In genomic region chr5:36795647-36796295, GRCm38 (mm10) we compare ENCODE assay signal across 8 mouse cellular contexts. TPM values are rescaled to one million over a fixed set of nuclear protein-coding genes. Genes with fewer than 3 reads are reported as not detected.
DNase-seq lines count a peak whose midpoint lies in the region; ATAC-seq lines count a peak whose summit lies in the region.
"Not testable (repeated sequence)": the region's sequence is repeated elsewhere in the genome, so short reads cannot be mapped to it uniquely, and the experiment has no call there.

No protein-coding gene starts in this region.

- not testable (repeated sequence) for H3K4me1 ChIP-seq in hindbrain, embryonic 11.5 days (replicated peaks; ENCODE audit: control insufficient read depth, insufficient read depth, low read length); lung, embryonic 16.5 days (replicated peaks; ENCODE audit: control insufficient read depth, insufficient read depth, low read length)

- H3K27me3 ChIP-seq in hindbrain, embryonic 11.5 days (ENCODE audit: control insufficient read depth, insufficient read depth, low read length); lung, embryonic 16.5 days (ENCODE audit: control insufficient read depth, insufficient read depth, low read depth, low read length): not testable (repeated sequence)

- H3K4me3 ChIP-seq in hindbrain, embryonic 11.5 days (ENCODE audit: low read depth, low read length): peak overlapping the region; percentile 73
- peak overlapping the region; percentile 75 for H3K4me3 ChIP-seq in lung, embryonic 16.5 days (ENCODE audit: low read length)

- peak; percentile 57 for ATAC-seq in hindbrain, embryonic 11.5 days (ENCODE audit: low FRiP score)
- peak; percentile 60 for ATAC-seq in lung, embryonic 16.5 days (ENCODE audit: low read depth)

- H3K36me3 ChIP-seq in hindbrain, embryonic 11.5 days (ENCODE audit: control insufficient read depth, insufficient read depth, low read length); lung, embryonic 16.5 days (ENCODE audit: control insufficient read depth, insufficient read depth, low read length): not testable (repeated sequence)

- peak; percentile 87 for DNase-seq in NIH3T3 (ENCODE audit: low read depth)
- peak; percentile 84 to 86 for DNase-seq in cerebellum, postnatal 10 days
- peak; percentile 64 to 65 for DNase-seq in frontal cortex, postnatal 10 days (ENCODE audit: low spot score in 2 of 2)
- DNase-seq in hindbrain, embryonic 11.5 days (ENCODE audit: low spot score): peak; percentile 67
- DNase-seq in layer of hippocampus, postnatal 10 days (ENCODE audit: low spot score in 2 of 2): peak; percentile 74 to 80
- peak; percentile 57 for DNase-seq in ovary, postnatal 10 days (ENCODE audit: low spot score)
- peak; percentile 47 for DNase-seq in thymus, postnatal 0 days (ENCODE audit: low spot score)

- not testable (repeated sequence) for H3K9me3 ChIP-seq in hindbrain, embryonic 11.5 days (ENCODE audit: control insufficient read depth, low read length); lung, embryonic 16.5 days (ENCODE audit: control insufficient read depth, low read length)

- peak overlapping the region; percentile 80 for H3K9ac ChIP-seq in hindbrain, embryonic 11.5 days (ENCODE audit: low read depth, low read length)
- peak overlapping the region; percentile 82 for H3K9ac ChIP-seq in lung, embryonic 16.5 days (ENCODE audit: low read length)

- WGBS in hindbrain, embryonic 11.5 days: 5% methylated on average over 35 of the region's 37 CpGs
- WGBS in lung, embryonic 16.5 days: 2% methylated on average over 34 of the region's 37 CpGs

- peak overlapping the region; percentile 60 for H3K4me2 ChIP-seq in hindbrain, embryonic 11.5 days (replicated peaks; ENCODE audit: low read depth, low read length)
- peak overlapping the region; percentile 60 for H3K4me2 ChIP-seq in lung, embryonic 16.5 days (ENCODE audit: low read depth, low read length)

- peak overlapping the region; percentile 93 for H3K27ac ChIP-seq in hindbrain, embryonic 11.5 days (ENCODE audit: low read depth, low read length)
- H3K27ac ChIP-seq in lung, embryonic 16.5 days (ENCODE audit: low read length): peak overlapping the region; percentile 95

RNA-seq across cellular contexts. Expression of gene Mrfap1, which starts 0.8 kb away (rescaled TPM):
- polyA plus RNA-seq in hindbrain, embryonic 11.5 days (2014; fragmentation: Nextera tagmentation; extraction: Ambion mirVana): 574 and 582 TPM in 2 replicates
- 100 to 1,000 TPM; 520 to 537 TPM for total RNA-seq in layer of hippocampus, postnatal 10 days (2021)
- 323 and 350 TPM in 2 replicates for polyA plus RNA-seq in lung, embryonic 16.5 days (2015; fragmentation: Nextera tagmentation; extraction: Ambion mirVana)
- 322 and 329 TPM in 2 replicates for polyA plus RNA-seq in thymus, postnatal 0 days (2015; fragmentation: Nextera tagmentation; extraction: Ambion mirVana)

RNA-seq across cellular contexts. Expression of gene Man2b2, which starts 34.7 kb away (rescaled TPM):
- polyA plus RNA-seq in hindbrain, embryonic 11.5 days (2014; fragmentation: Nextera tagmentation; extraction: Ambion mirVana): 10.4 and 12.2 TPM in 2 replicates
- total RNA-seq in layer of hippocampus, postnatal 10 days (2021): 10 to 100 TPM; 17.0 to 18.6 TPM
- 16.9 and 18.1 TPM in 2 replicates for polyA plus RNA-seq in lung, embryonic 16.5 days (2015; fragmentation: Nextera tagmentation; extraction: Ambion mirVana)
- polyA plus RNA-seq in thymus, postnatal 0 days (2015; fragmentation: Nextera tagmentation; extraction: Ambion mirVana): 15.4 and 15.6 TPM in 2 replicates

RNA-seq across cellular contexts. Expression of gene Bloc1s4, which starts 47.3 kb away (rescaled TPM):
- polyA plus RNA-seq in hindbrain, embryonic 11.5 days (2014; fragmentation: Nextera tagmentation; extraction: Ambion mirVana): 21.0 and 24.4 TPM in 2 replicates
- total RNA-seq in layer of hippocampus, postnatal 10 days (2021): 10 to 100 TPM; 18.0 to 19.8 TPM
- 19.1 and 19.7 TPM in 2 replicates for polyA plus RNA-seq in lung, embryonic 16.5 days (2015; fragmentation: Nextera tagmentation; extraction: Ambion mirVana)
- polyA plus RNA-seq in thymus, postnatal 0 days (2015; fragmentation: Nextera tagmentation; extraction: Ambion mirVana): 37.3 and 42.2 TPM in 2 replicates

Comparison
In these comparisons a context has a peak if more than half of its experiments do, and no peak if none do; other contexts are left out.
1. Peak in every context shown above with its lines: DNase-seq, ATAC-seq, H3K4me3 ChIP-seq and H3K27ac ChIP-seq.